Mouse (Mus musculus) intestine, embryonic 14.5 days (tissue): ENCODE results near the gene Tmem150b. TPM values are rescaled to one million over a fixed set of nuclear protein-coding genes. Genes with fewer than 3 reads are reported as not detected.

Source experiments
- ATAC-seq: fragments of 200-750 bp; cut with Nextera tagmentation; replicated peaks from 2 replicates; pipeline ENCODE4 v1.8.0; 2017; ENCODE audit warnings: low read depth, moderate number of reproducible peaks, moderate TSS enrichment, moderate library complexity; ENCODE audit not compliant: low FRiP score, low TSS enrichment
- DNase-seq: peaks from one replicate; pipeline ENCODE4 v3.0.0-alpha.2; 2018; ENCODE audit warnings: low spot score
- H3K27ac ChIP-seq: fragments of 300-500 bp; sonication (generic); 2 replicates; pipeline ENCODE4 v1.5.1; 2014; ENCODE audit warnings: low read depth, mild to moderate bottlenecking, control low read depth
- H3K27me3 ChIP-seq: fragments of 300-500 bp; sonication (generic); replicated peaks from 2 replicates; pipeline ENCODE4 v1.6.1; 2014; ENCODE audit warnings: low read length, control low read depth; ENCODE audit not compliant: control insufficient read depth, insufficient read depth
- H3K36me3 ChIP-seq: fragments of 300-500 bp; sonication (generic); 2 replicates; pipeline ENCODE4 v1.6.1; 2014; ENCODE audit warnings: low read length, control low read depth; ENCODE audit not compliant: control insufficient read depth, insufficient read depth
- H3K4me1 ChIP-seq: fragments of 300-500 bp; sonication (generic); replicated peaks from 2 replicates; pipeline ENCODE4 v1.6.1; 2014; ENCODE audit warnings: low read length, control low read depth, mixed read lengths; ENCODE audit not compliant: control insufficient read depth, insufficient read depth
- H3K4me2 ChIP-seq: fragments of 300-500 bp; sonication (generic); 2 replicates; pipeline ENCODE4 v1.6.1; 2014; ENCODE audit warnings: low read length
- H3K4me3 ChIP-seq: fragments of 300-500 bp; sonication (generic); 2 replicates; pipeline ENCODE4 v1.5.1; 2014; ENCODE audit warnings: low read depth, low read length, control low read depth, mixed read lengths
- H3K9ac ChIP-seq: fragments of 300-500 bp; sonication (generic); 2 replicates; pipeline ENCODE4 v1.6.1; 2014; ENCODE audit warnings: mild to moderate bottlenecking, low read length
- H3K9me3 ChIP-seq: fragments of 300-500 bp; sonication (generic); 2 replicates; pipeline ENCODE4 v1.6.1; 2016; ENCODE audit warnings: low read length, control low read depth; ENCODE audit not compliant: control insufficient read depth
- WGBS: fragments of 180-500 bp; shearing (Covaris S2); extraction: QIAGEN DNeasy Blood & Tissue Kit; methylation state at CpG from one replicate; pipeline ENCODE4 v1.1.7; 2014; 5-methylcytosine and 5-hydroxymethylcytosine counted together
- polyA plus RNA-seq: library from polyadenylated mRNA; unstranded; fragments of >200 nt; fragmentation: Nextera tagmentation; extraction: Ambion mirVana; gene quantifications from 2 replicates; pipeline ENCODE4 v1.2.1, GENCODE M21; 2014

Gene Tmem150b
- 0.66 and 0.85 TPM in 2 replicates for polyA plus RNA-seq

GRCm38 (mm10) chr7:4725169-4725568 lies at the start of gene Tmem150b:
Gene Tmem150b (minus strand): TSS chr7:4725249.
- Histone ChIP-seq H3K4me2 (peak within 1 kb of the TSS; percentile 59), H3K27me3 (no peaks in the 10 kb centered on the region), H3K9ac (no peak within 1 kb of the TSS), H3K4me1 (peaks cover 4% of the 10 kb centered on the region; the same call in 1 of the 2 replicates), H3K36me3 (no peaks in the 10 kb centered on the region), H3K9me3 (no peaks in the 10 kb centered on the region), H3K27ac (peak within 1 kb of the TSS; percentile 77), H3K4me3 (no peak within 1 kb of the TSS)
- WGBS, result 76% methylated on average over 7 of the region's 7 CpGs
- DNase-seq (no peak), ATAC-seq (no peak; the same call in 1 of the 2 replicates)

DNA sequence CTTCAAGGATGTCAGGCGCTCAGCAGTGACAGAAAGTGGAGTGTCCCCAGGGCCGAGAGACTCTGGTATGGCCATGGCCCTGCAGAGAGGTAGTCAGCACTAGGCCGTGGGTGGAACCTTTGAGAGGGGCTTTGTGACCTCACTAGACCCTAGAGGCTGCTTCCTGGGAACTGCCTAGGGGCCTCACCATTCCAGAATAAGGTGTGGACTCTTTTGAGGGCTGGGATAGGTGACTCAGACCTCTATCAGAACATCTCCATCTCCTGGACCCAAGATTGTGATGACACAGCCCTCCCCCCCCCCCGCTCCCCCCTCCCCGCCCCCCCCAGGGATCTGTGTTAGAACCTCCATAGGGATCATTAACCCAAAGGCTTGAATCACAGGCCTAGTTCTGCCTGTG lies 46.2 kb upstream of the Tmem150b start, which contains the start of gene Fam71e2:
Gene Fam71e2, minus strand, starts transcription at position 101 of the 400 bp plus-strand sequence.
- no peak within 1 kb of the TSS for H3K4me2 ChIP-seq
- ATAC-seq (no peak), DNase-seq (no peak)
- H3K27ac ChIP-seq, result no peak within 1 kb of the TSS
- H3K4me1 ChIP-seq, result no peaks in the 10 kb centered on the region
- no peak within 1 kb of the TSS for H3K4me3 ChIP-seq
- WGBS, result 75% methylated on average over 4 of the region's 5 CpGs
- peaks cover 16% of the 10 kb centered on the region for H3K27me3 ChIP-seq
- no peaks in the 10 kb centered on the region for H3K36me3 ChIP-seq
- no peak within 1 kb of the TSS for H3K9ac ChIP-seq
- H3K9me3 ChIP-seq, result no peaks in the 10 kb centered on the region

DNA sequence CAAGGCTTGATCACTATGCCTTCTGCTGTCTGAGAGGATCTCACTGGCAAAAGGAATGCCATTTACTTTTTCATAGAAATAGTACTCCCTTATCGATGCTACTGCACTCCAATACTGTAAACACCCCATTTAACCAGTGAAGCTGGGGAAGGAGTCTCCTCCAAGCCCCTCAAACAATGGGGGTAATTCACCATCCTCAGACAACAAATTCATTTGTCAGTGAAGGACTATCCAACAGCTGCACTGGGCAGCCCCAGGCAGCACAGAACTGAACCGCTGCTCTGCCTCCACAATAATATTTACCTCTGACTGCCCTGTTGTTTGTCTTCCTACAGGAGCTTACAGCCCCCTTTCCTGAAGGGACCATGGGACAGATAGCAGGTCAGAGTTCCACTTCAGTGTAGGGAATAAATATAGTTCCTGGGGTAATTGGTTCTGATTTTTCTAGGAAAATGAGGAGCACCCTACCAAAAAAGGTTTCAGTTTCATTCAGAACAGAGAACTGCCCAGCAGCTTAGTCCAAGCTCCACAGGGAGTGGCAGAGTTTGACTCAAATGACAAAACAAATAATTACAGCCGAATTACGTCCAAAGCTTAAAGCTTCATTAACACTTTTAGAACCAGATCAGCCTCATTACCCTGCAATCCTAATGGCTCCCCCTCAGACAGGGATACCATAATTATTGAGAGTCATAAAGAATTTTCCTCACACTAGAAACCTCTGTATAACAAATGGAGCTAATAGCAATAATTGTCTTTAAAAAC lies 40.1 kb upstream of the Tmem150b start:
- ATAC-seq (no peak), DNase-seq (no peak)
- 17% methylated on average over 4 of the region's 4 CpGs for WGBS
- H3K9ac ChIP-seq, result no peak overlapping the region
- no peaks in the 10 kb centered on the region for H3K27me3 ChIP-seq
- H3K9me3 ChIP-seq, result no peaks in the 10 kb centered on the region
- no peaks in the 10 kb centered on the region for H3K36me3 ChIP-seq
- H3K27ac ChIP-seq, result no peak overlapping the region
- no peak overlapping the region for H3K4me3 ChIP-seq
- 0 out of 2 replicates have a peak, but pooled peaks cover 2% of the 10 kb centered on the region for H3K4me1 ChIP-seq
- H3K4me2 ChIP-seq, result no peak overlapping the region

GRCm38 (mm10) chr7:4759670-4760069 lies 34.6 kb upstream of the Tmem150b start:
- Histone ChIP-seq H3K4me3 (no peak overlapping the region), H3K36me3 (no peaks in the 10 kb centered on the region), H3K27me3 (no peaks in the 10 kb centered on the region), H3K4me1 (0 out of 2 replicates have a peak, but pooled peaks cover under 1% of the 10 kb centered on the region), H3K4me2 (no peak overlapping the region), H3K9ac (no peak overlapping the region), H3K27ac (no peak overlapping the region), H3K9me3 (no peaks in the 10 kb centered on the region)
- 50% methylated on average over 1 of the region's 1 CpGs for WGBS
- DNase-seq (no peak), ATAC-seq (no peak)

DNA sequence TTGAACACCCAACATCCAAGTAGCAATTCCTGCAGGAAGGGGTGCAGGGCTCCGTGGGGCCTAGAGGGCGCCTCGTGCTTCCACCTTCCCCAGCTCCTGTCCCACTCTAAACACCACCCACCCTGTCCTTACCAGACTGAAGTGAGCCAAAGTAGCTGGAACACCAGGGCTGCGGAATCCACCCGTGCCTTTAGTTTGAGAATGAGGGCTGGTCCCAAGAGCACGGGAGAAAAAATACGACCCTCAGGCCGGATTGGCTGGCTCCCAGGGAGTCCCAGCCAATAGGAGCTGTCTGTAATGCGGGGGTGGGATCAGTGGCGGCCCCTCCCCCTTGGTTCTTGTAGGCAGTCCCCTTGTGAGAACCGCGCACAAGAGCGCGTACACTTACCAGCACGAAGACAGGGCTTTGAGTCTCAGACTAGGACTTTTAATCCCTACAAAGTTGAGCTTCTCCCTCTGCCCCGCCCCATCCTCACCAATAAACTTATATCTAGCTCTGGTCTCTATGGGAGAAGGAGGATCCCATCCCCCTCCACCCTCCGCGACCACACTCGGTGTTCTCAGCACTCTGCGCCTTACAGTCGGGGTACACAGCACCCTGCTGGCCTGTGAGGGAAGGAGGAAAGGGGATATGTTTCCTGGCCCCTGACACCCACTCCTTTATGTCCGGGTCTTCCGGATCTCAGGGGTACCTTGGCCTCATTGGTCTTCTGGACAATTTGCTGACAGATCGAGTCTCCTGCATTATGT lies 27.9 kb upstream of the Tmem150b start, which contains the start of gene Cox6b2:
Gene Cox6b2, minus strand, starts transcription at position 274 of the 750 bp plus-strand sequence.
- ATAC-seq, result peak; percentile 90
- DNase-seq, result peak; percentile 94
- peak within 1 kb of the TSS; percentile 57; the same call in 1 of the 2 replicates for H3K27ac ChIP-seq

GRCm38 (mm10) chr7:4751971-4752820 lies 27.1 kb upstream of the Tmem150b start:
- Histone ChIP-seq H3K4me2 (peak overlapping the region; percentile 64), H3K36me3 (no peaks in the 10 kb centered on the region; the same call in 1 of the 2 replicates), H3K9me3 (no peaks in the 10 kb centered on the region), H3K4me3 (peak overlapping the region; percentile 35), H3K27me3 (no peaks in the 10 kb centered on the region), H3K4me1 (peaks cover 17% of the 10 kb centered on the region; the same call in 1 of the 2 replicates), H3K9ac (peak overlapping the region; percentile 36), H3K27ac (peak overlapping the region; percentile 57; the same call in 1 of the 2 replicates)
- peak; percentile 89 for DNase-seq
- peak; percentile 73 for ATAC-seq
- 2% methylated on average over 30 of the region's 30 CpGs for whole genome bisulfite sequencing

More for the DNA sequence above, 27.9 kb upstream of the Tmem150b start, which contains the start of gene Cox6b2:
- WGBS, result 5% methylated on average over 24 of the region's 24 CpGs
- no peaks in the 10 kb centered on the region for H3K27me3 ChIP-seq
- H3K4me2 ChIP-seq, result peak within 1 kb of the TSS; percentile 64
- H3K36me3 ChIP-seq, result no peaks in the 10 kb centered on the region
- H3K4me3 ChIP-seq, result peak within 1 kb of the TSS; percentile 35
- no peaks in the 10 kb centered on the region for H3K9me3 ChIP-seq
- H3K4me1 ChIP-seq, result peaks cover 17% of the 10 kb centered on the region; the same call in 1 of the 2 replicates
- peak within 1 kb of the TSS; percentile 36 for H3K9ac ChIP-seq

GRCm38 (mm10) chr7:4749169-4749568 lies 24.1 kb upstream of the Tmem150b start:
- Histone ChIP-seq H3K27ac (no peak overlapping the region), H3K4me2 (no peak overlapping the region), H3K4me1 (peaks cover 17% of the 10 kb centered on the region; the same call in 1 of the 2 replicates), H3K36me3 (peaks cover 22% of the 10 kb centered on the region), H3K4me3 (no peak overlapping the region), H3K9ac (no peak overlapping the region), H3K27me3 (no peaks in the 10 kb centered on the region), H3K9me3 (no peaks in the 10 kb centered on the region)
- DNase-seq (no peak), ATAC-seq (no peak)
- WGBS, result 83% methylated on average over 2 of the region's 2 CpGs

DNA sequence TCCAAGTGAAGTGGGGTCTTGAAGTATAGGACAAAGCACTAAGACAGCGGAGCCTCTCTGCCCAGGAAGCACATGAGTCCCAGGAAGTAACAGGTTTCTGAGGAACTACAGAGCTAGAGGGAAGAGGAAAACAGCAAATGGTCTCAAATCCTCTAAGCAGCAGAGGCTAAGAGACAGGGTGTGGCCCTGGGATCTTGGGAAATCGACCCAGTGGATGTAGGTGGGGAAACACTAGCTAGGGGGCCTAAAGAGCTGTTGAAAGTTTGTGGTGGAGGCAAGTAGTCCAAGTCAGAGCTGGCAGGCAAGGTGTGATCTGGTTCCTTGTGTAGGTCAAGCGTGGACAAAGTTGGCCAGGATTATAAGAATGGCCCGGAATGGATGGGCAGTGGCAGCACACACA lies 23.3 kb upstream of the Tmem150b start:
- no peak overlapping the region for H3K4me3 ChIP-seq
- 72% methylated on average over 4 of the region's 4 CpGs for WGBS

More for the DNA sequence above, 23.3 kb upstream of the Tmem150b start:
- Histone ChIP-seq H3K9ac (no peak overlapping the region), H3K9me3 (no peaks in the 10 kb centered on the region), H3K27me3 (no peaks in the 10 kb centered on the region), H3K27ac (no peak overlapping the region), H3K4me2 (no peak overlapping the region), H3K4me1 (peaks cover 18% of the 10 kb centered on the region; the same call in 1 of the 2 replicates), H3K36me3 (peaks cover 28% of the 10 kb centered on the region)
- no peak for ATAC-seq
- DNase-seq, result no peak
